Mouse (Mus musculus) retina, postnatal 7 days (tissue): Measurements from ENCODE around the gene Vmn2r51.
"Not testable (repeated sequence)": the region's sequence is repeated elsewhere in the genome, so short reads cannot be mapped to it uniquely, and the experiment has no call there.

Experiments used
- DNase-seq: peaks from one replicate; pipeline ENCODE4 v3.0.0-alpha.2; 2012; ENCODE audit warnings: low read depth, low spot score

Vmn2r51 gene

DNA sequence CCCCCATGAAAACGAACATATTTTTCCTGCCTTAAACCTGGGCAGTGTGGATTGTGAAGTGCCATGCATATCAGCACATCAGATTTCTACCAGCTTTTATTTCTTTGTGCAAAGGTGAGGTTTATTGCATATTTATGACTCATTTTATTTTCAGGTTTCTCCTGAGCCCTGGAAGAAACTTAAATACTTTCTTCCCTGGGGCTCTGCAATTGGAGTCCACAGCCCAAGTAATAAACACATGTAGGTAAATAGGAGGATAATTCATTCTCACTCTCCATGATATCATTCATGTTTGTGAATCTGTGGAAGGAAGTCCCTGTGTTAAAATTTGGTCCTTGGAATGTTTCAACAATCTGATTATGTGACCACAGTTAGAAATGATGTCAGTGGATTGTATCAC, at the start of gene Vmn2r51:
Gene Vmn2r51 (minus strand): TSS at position 101 of the 400 bp plus-strand sequence.
- not testable (repeated sequence) for DNase-seq

DNA sequence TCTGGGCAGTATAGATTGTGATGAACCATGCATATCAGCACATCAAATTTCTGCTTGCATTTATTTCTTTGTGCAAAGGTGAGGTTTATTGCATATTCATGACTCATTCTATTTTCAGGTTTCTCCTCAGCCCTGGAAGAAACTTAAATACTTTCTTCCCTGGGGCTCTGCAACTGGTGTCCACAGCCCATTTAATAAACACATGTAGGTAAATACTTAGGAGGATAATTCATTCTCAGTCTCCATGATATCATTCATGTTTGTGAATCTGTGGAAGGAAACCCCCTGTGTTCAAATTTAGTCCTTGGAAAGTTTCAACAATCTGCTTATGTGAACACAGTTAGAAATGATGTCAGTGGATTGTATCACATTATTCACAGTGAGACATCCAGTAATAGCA, 52.3 kb downstream of the Vmn2r51 start, which contains the start of gene Vmn2r50:
Gene Vmn2r50 (minus strand): TSS at position 101 of the 400 bp plus-strand sequence.
- not testable (repeated sequence) for DNase-seq
